Mouse (Mus musculus): ENCODE results near the gene Gm3739.
"Not testable (repeated sequence)": the region's sequence is repeated elsewhere in the genome, so short reads cannot be mapped to it uniquely, and the experiment has no call there.

Gm3739 gene

GRCm38 (mm10) chr14:7314661-7315060, at the start of gene Gm3739:
Gene Gm3739, minus strand, starts transcription at chr14:7315049.
- in situ Hi-C loops (cut with MboI; ENCODE audit: low pct_unique_long_range_greater_than_20kb in 1 of 2, low sequenced_read_pairs in 2 of 2, unreplicated experiment in 1 of 2), result not testable (repeated sequence)

GRCm38 (mm10) chr14:7332295-7332694, 17.4 kb upstream of the Gm3739 start, which contains the start of gene Gm5797:
Gene Gm5797, minus strand, starts transcription at chr14:7332395.
- in situ Hi-C loops (cut with MboI; ENCODE audit: low pct_unique_long_range_greater_than_20kb in 1 of 2, low sequenced_read_pairs in 2 of 2, unreplicated experiment in 1 of 2), result not testable (repeated sequence)

GRCm38 (mm10) chr14:7315093-7315492, 244 bp upstream of the Gm3739 start:
- in situ Hi-C loops (cut with MboI; ENCODE audit: low pct_unique_long_range_greater_than_20kb in 1 of 2, low sequenced_read_pairs in 2 of 2, unreplicated experiment in 1 of 2), result not testable (repeated sequence)

DNA sequence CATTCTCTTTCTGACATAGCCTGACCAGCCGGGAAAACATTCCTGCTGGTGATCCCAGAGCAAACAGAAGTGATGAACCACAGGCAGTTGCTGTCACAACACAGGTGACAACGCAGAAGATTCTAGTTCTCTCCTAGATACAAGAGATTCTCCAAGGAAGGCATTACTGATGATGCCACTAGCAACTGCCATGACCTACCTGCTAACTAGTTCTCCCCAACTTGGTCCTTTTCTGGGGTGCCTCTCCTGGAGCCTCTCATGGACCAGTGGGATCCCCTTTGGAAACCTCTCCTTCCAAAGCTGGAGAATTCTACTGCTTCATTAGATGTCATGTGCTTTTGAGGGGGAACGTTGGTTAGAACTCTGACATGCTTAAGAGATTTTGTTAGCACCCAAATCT, 50.2 kb downstream of the Gm3739 start, which contains the start of gene Gm3727:
Gene Gm3727, minus strand, starts transcription at position 101 of the 400 bp plus-strand sequence.
- in situ Hi-C loops (cut with MboI; ENCODE audit: low pct_unique_long_range_greater_than_20kb in 1 of 2, low sequenced_read_pairs in 2 of 2, unreplicated experiment in 1 of 2), result not testable (repeated sequence)
